Mouse (Mus musculus) left cerebral cortex, postnatal 25 days (tissue): ENCODE results near the gene Otx2. TPM values are rescaled to one million over a fixed set of nuclear protein-coding genes. Genes with fewer than 3 reads are reported as not detected.

Experiments
- DNase-seq, 2 experiments: peaks; one replicate each; pipeline ENCODE4 v3.0.0; 2022; ENCODE audit warnings: low spot score in 2 of 2, mixed read lengths in 1 of 2
- intact Hi-C: fragments of 180-260 bp; cut with DNase I; formaldehyde crosslinking; loops from one replicate; pipeline ENCODE4 v1.15.1; 2025
- total RNA-seq, 2 experiments: library from RNA; stranded (reverse); gene quantifications; 2 replicates each; pipeline ENCODE4 v1.2.3; 2021

Gene Otx2
- total RNA-seq, 2 experiments from 2014 or later = 0.64 to 0.80 TPM

GRCm38 (mm10) chr14:48608641-48609310 is 64.8 kb downstream of the Otx2 start:
- intact Hi-C loops = no loop called here
- DNase-seq = no peak

Other genes with a start within 250 kb of the Otx2 start
- gene Tmem260, start 227.7 kb downstream of the Otx2 start, total RNA-seq = 10 to 100 TPM; 24.6 to 26.8 TPM